Mouse (Mus musculus) urinary bladder, adult 2 months (tissue): ENCODE results near the gene Gm37240. TPM values are rescaled to one million over a fixed set of nuclear protein-coding genes. Genes with fewer than 3 reads are reported as not detected.

Experiments
- DNase-seq: peaks from one replicate; pipeline ENCODE4 v3.0.0; 2022; ENCODE audit warnings: low spot score
- polyA plus RNA-seq: library from polyadenylated mRNA; depleted of rRNA; stranded (reverse); fragments of >200 nt; gene quantifications from 2 replicates; pipeline ENCODE4 v1.2.3, GENCODE M21; 2012

Gm37240 gene
- polyA plus RNA-seq, 1 experiment = 1.5 TPM

GRCm38 (mm10) chr3:85878911-85879310, 8.4 kb downstream of the Gm37240 start:
- no peak for DNase-seq

GRCm38 (mm10) chr3:85863996-85864395, 23.3 kb downstream of the Gm37240 start:
- no peak for DNase-seq

- DNase-seq = no peak
These were observed 24.4 kb downstream of the Gm37240 start for GRCm38 (mm10) chr3:85862886-85863285.

DNA sequence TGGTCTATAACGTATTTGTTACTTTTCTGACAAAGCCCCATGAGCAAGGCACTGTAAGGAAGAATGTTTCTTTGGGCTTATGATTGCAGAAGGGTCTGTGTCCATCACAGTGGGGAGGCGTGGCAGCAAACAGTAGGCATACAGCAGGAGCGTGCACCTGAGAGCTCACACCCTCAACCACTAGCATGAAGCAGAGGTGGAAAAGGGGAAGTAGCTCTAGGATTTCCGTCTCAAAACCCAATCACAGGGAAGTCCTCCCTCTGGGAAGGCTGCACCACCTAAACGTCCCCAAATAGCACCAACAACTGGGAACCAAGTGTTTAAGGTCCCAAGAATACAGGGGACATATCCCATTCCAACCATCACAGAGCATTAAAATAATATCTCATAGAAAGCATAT, 26.3 kb downstream of the Gm37240 start:
- no peak for DNase-seq

GRCm38 (mm10) chr3:85859311-85859710, 28.0 kb downstream of the Gm37240 start:
- DNase-seq = no peak

DNA sequence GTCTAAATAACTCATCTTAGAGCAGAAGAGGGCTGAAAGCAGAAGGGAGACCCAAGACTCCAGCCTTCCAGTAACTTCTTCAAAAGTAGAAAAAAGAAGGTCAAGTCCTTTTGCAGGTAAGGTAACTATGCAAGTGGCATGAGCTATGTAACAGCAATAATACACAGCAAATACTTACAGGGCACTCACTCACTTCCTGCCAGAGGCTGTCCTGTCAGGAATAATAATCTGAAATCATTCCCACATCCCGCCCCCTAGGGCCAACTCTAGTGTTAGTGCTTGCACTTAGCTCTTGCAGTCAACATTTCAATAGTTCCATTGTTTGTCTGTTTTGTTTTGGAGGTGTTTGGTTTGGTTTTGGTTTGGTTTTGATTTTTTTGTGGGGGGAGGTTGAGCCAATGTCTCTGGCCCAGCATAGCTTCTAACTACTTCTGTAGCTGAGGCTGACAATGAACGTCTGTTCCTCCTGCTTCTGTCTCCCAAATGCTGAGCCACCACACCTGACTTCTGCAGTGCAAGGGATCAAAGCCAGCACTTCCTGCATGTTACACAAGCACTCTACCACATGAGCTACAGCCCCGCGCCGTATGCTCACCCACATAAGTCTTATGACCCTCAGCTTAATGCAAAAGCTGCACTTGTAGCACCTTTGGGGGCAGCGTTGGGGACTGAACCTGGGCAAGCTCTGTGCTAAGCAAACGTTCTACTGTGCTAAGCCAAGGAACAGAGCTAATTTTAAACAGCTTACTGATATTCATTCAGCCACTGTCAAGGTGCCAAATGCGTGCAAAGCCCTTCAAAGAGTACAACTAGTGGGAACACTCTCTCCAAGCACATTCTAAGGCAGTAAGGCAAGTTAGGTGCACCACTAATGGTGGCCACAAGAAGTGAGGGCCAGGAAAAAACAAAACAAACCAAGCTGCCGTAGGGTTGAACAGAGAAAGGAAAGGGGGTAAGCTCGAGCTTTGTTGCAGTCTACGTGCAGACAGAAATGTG, 28.9 kb downstream of the Gm37240 start:
- no peak for DNase-seq

GRCm38 (mm10) chr3:85857083-85857482, 30.2 kb downstream of the Gm37240 start:
- no peak for DNase-seq

GRCm38 (mm10) chr3:85855947-85856346, 31.4 kb downstream of the Gm37240 start:
- no peak for DNase-seq

DNA sequence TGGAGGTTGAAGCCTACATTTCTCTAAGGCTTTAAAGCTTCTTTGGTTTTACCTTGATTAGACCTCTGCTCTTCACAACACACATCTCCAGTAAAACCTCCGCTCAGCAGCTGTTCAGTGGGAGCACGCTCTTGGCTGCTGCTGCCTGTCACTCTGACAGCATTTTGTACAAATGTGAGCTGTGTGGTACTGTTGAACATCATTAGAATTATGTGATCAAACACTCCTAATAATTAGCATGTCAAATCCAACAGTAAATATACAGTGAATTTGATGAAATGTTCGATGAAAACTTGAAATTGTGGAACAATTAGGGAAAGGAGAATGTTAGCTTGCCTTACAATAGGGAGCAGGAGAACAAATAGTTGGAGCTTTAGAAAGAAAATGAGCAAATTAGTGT, 32.3 kb downstream of the Gm37240 start:
- DNase-seq = no peak

- DNase-seq = no peak
These were observed 33.2 kb downstream of the Gm37240 start for GRCm38 (mm10) chr3:85854143-85854542.

- no peak for DNase-seq
These were observed 33.6 kb downstream of the Gm37240 start for GRCm38 (mm10) chr3:85853715-85854114.

- no peak for DNase-seq
These were observed 37.2 kb downstream of the Gm37240 start for GRCm38 (mm10) chr3:85850079-85850478.

GRCm38 (mm10) chr3:85846316-85846715, 41.0 kb downstream of the Gm37240 start:
- no peak for DNase-seq

DNA sequence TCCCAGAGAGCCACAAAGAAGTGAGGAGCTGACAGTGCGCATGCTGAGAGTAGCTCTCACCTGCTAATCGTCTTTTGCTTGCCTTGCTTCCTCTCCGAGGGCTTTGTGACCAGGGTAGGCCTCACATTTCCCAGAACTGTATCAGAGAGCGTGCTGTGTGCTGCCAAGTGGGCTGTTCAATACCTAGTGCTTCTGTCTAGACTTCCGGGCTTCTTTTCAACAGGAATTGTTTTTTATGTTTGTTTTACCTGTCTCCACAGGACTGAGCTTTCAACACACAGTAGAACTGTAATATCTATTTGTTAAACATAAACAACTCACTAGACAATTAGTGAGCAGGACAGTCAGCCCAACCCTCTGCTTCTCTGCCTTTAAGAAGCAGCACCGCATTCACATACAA, 42.0 kb downstream of the Gm37240 start:
- no peak for DNase-seq

DNA sequence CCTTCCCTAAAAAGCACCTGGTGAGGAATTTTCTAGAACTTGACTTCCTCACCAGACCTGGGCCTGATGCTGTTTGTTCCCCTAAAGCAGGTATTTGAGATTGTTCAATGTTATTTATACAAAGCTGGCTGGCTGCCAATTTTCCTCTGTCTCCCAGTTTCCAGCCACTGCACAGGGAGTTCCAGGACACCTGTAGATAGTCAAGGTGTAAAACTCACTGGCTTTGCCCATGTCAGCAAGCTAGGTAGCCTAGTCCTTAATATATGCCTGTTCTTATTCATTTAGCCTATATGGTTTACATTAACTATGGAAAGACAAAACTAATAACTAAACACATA, 44.5 kb downstream of the Gm37240 start:
- DNase-seq = no peak

DNA sequence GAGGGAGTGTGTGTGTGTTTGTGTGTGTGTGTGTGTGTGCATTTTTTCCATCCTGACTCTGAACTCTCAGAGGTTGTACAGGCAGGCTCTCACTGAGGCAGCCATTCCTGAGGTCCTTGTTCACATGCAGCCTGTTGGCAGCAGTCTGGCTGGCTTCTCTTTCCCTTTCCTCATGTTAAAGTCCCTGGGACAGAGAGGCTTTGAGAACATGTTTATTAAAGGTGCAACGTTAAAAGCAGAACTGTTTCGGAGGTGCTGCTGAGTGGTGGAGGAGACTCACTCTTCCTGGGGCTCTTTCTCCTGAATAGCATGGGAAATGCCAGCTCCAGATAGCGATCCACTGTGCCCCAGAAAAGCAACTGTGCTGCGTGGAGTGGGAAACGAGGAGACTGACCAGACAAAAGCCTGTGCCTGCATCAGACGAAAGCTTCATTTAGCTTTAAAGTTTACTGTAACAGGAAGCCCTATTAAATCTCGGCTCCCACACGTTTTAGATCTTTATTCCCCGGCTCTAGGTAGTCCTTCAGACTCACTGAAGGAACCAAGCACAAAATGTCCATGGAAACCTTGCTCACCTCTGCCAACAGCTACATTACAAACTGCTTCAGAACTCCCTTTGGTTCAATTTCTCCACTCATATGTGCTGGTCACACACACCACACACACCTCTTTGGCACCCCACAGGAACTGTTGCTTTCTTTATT, 45.0 kb downstream of the Gm37240 start:
- DNase-seq = no peak

- no peak for DNase-seq
These were observed 45.7 kb downstream of the Gm37240 start for GRCm38 (mm10) chr3:85841454-85842176.

DNA sequence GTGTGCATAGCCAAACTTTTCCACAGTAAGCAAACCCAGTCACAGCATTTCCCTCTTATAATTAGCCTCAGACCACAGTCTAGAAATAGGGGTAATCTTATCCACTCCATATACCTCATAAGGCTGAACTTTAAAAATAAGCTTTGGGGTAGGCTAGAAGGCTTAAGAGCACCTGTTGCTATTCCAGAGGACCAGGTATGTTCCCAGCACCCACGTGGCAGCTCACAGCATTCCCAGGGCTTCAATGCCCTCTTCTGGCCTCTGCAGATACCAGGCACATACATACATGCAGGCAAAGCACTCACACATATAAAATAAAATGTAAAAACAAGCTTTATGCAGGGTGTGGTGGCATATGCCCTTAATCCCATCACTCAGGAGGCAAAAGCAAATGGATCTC, 53.7 kb downstream of the Gm37240 start:
- DNase-seq = no peak

DNA sequence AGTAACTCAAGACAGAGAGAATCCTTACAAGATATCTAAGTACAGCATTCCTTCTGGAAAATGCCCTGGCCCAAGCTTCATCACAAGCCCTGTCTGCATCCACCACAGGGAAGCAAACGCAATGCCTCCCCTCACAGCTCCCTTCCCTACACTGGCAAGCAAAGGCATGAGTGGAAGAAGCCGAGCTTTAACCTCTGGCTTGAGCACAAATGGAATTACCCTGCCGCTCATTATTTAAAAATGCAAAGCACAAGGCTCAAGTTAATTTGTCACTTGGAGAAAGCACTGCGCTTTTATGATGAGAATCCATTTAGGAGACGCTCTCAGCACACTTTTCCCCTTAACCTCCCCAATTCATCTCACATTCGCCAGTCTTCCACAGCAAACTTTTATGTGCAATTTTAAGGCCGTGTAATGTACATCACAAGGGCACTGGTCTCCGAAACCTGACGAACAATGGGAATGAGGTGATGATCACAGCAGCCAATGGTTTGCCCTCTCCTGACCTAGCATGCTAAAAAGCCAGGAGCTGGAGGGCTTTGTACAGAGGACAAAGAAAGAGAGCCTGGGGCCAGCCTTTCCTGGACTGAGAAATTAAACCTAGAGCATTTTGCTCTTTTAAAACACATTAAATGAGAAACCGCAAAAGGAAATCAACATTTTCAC, 54.7 kb downstream of the Gm37240 start:
- DNase-seq = no peak

GRCm38 (mm10) chr3:85831785-85832184, 55.5 kb downstream of the Gm37240 start:
- DNase-seq = no peak

DNA sequence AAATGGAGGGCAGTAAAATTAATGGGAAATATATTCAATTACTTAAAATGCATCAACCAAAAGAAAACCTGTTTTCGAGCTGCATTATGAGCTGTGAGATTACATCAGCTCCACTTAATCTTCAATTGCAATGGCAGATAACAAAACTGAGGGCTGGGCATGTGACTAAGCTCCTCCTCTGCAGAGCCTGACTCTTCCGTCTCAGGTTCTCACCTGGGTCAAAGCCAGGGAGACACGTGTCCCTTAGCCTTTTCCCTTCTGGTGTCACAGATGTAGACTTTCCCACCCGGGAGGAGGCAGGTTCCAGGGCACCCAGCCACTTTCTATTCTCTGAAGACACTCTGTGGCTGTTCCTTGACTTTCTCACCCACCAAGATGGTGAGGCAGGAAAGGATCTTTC, 58.3 kb downstream of the Gm37240 start:
- no peak for DNase-seq

- no peak for DNase-seq
These were observed 59.5 kb downstream of the Gm37240 start for GRCm38 (mm10) chr3:85827815-85828214.
